Mouse (Mus musculus) kidney, postnatal 0 days (tissue): ENCODE results near the gene Fbxw7. TPM values are rescaled to one million over a fixed set of nuclear protein-coding genes. Genes with fewer than 3 reads are reported as not detected.

Source experiments
- ATAC-seq: fragments of 200-750 bp; cut with Nextera tagmentation; replicated peaks from 2 replicates; pipeline ENCODE4 v1.8.0; 2017; ENCODE audit warnings: low read depth, moderate number of reproducible peaks, moderate TSS enrichment, moderate library complexity; ENCODE audit not compliant: low FRiP score
- DNase-seq: peaks from one replicate; pipeline ENCODE4 v3.0.0-alpha.2; 2016; ENCODE audit warnings: low spot score
- H3K27ac ChIP-seq: fragments of 300-500 bp; sonication (generic); 2 replicates; pipeline ENCODE4 v1.5.1; 2014; ENCODE audit warnings: mild to moderate bottlenecking
- H3K27me3 ChIP-seq: fragments of 300-500 bp; sonication (generic); 2 replicates; pipeline ENCODE4 v1.6.1; 2014; ENCODE audit warnings: low read length, mixed read lengths; ENCODE audit not compliant: insufficient read depth
- H3K36me3 ChIP-seq: fragments of 300-500 bp; sonication (generic); 2 replicates; pipeline ENCODE4 v1.6.1; 2014; ENCODE audit warnings: low read length, mixed read lengths; ENCODE audit not compliant: insufficient read depth
- H3K4me1 ChIP-seq: fragments of 300-500 bp; sonication (generic); replicated peaks from 2 replicates; pipeline ENCODE4 v1.6.1; 2014; ENCODE audit warnings: antibody characterized with exemption, low read length, mixed read lengths; ENCODE audit not compliant: insufficient read depth
- H3K4me2 ChIP-seq: fragments of 300-500 bp; sonication (generic); 2 replicates; pipeline ENCODE4 v1.6.1; 2014; ENCODE audit warnings: mild to moderate bottlenecking, low read length, moderate library complexity, mixed read lengths
- H3K4me3 ChIP-seq: fragments of 300-500 bp; sonication (generic); replicated peaks from 2 replicates; pipeline ENCODE4 v1.5.1; 2014; ENCODE audit warnings: low read depth, low read length
- H3K9ac ChIP-seq: fragments of 300-500 bp; sonication (generic); 2 replicates; pipeline ENCODE4 v1.6.1; 2014; ENCODE audit warnings: low read depth, low read length
- H3K9me3 ChIP-seq: fragments of 300-500 bp; sonication (generic); replicated peaks from 2 replicates; pipeline ENCODE4 v1.6.1; 2016; ENCODE audit warnings: low read length, inconsistent platforms, mixed read lengths
- CTCF ChIP-seq: IDR thresholded peaks from 2 replicates; pipeline ENCODE4 v1.5.1; 2016; ENCODE audit warnings: antibody characterized with exemption, low read depth, mild to moderate bottlenecking, moderate library complexity
- WGBS: fragments of 180-500 bp; shearing (Covaris S2); extraction: QIAGEN DNeasy Blood & Tissue Kit; methylation state at CpG from one replicate; pipeline ENCODE4 v1.1.7; 2014; 5-methylcytosine and 5-hydroxymethylcytosine counted together
- polyA plus RNA-seq: library from polyadenylated mRNA; unstranded; fragments of >200 nt; fragmentation: Nextera tagmentation; extraction: Ambion mirVana; gene quantifications from 2 replicates; pipeline ENCODE4 v1.2.1, GENCODE M21; 2015

Gene Fbxw7
- polyA plus RNA-seq, 1 experiment from 2014 or later = 7.6 TPM

DNA sequence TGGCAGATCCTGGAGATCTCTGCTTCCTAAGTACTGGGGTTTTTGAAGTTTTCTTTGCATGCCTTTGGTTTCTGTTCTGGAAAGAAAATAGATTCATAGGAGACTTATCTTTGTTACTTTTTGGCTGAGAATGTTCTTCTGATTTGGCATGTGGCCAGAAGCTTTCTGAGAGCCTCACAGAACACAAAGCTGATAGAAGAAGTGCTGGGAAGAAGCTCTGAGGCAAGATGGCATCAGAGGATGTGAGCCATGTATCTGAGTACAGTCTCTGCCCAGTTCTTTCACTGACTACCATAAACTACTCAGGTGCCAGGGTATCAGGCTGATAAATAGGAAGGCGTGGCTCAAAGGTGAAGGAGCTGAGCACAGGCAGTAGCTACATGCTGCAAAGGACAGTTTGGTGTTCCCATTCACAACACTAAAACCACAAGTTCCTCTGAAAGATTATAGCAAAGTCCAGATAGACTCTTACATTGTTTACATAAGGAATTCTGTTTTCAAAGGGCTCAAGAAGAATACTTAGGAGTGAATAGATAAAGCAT, 52.4 kb downstream of the Fbxw7 start:
- Histone ChIP-seq H3K9ac (no peak overlapping the region), H3K36me3 (no peaks in the 10 kb centered on the region), H3K4me3 (no peak overlapping the region), H3K4me1 (0 out of 2 replicates have a peak, but pooled peaks cover 11% of the 10 kb centered on the region), H3K4me2 (no peak overlapping the region), H3K27me3 (no peaks in the 10 kb centered on the region), H3K27ac (no peak overlapping the region), H3K9me3 (no peaks in the 10 kb centered on the region)
- no peak for TF ChIP-seq CTCF
- DNase-seq (peak; percentile 31), ATAC-seq (no peak)
- 64% methylated on average over 1 of the region's 1 CpGs for WGBS

DNA sequence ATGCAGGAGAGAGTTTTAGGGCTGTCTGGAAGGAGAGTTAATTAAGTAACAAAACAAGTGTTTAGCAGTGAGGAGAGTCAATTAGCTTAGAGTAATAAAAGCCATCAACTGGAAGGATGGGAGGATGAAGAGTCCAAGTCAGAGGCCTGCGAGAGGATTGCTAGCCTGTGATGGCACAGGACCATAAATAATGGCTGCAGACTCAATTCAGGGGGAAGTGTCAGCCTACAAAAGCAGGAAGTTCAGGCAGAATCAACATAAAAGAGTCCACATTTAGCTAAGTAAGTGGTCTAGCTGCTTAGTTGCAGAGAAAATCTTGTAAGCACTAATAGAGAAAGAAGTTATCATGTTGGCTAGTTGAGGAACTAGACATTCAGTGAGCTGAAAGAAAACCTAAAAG, 52.9 kb downstream of the Fbxw7 start:
- WGBS = 14% methylated on average over 1 of the region's 1 CpGs
- no peak overlapping the region for H3K4me2 ChIP-seq
- no peak for TF ChIP-seq CTCF
- H3K4me3 ChIP-seq = no peak overlapping the region
- peak; percentile 66 for DNase-seq
- H3K4me1 ChIP-seq = 0 out of 2 replicates have a peak, but pooled peaks cover 11% of the 10 kb centered on the region
- H3K36me3 ChIP-seq = no peaks in the 10 kb centered on the region
- H3K9ac ChIP-seq = no peak overlapping the region
- H3K9me3 ChIP-seq = no peaks in the 10 kb centered on the region
- ATAC-seq = no peak
- no peaks in the 10 kb centered on the region for H3K27me3 ChIP-seq
- H3K27ac ChIP-seq = no peak overlapping the region

DNA sequence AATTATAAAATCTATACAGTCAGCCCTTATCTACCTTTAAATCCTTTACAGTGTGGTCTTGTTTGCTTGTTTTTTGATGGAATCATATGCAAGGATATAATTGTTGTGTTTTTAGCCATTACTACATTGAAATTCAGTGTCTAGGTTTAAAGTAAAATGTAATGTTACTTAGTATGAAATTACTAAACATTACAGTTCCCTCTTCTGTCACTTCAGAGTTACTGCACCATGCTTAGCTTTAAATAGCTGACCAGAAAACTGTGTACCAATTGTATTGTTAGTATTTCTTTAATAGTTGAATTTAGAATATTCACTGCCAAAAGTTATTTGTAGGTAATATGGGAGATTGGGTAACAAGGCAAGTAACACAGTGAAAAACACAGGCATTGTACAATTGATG, 55.1 kb downstream of the Fbxw7 start:
- Histone ChIP-seq H3K4me3 (no peak overlapping the region), H3K27me3 (no peaks in the 10 kb centered on the region), H3K4me2 (no peak overlapping the region), H3K36me3 (no peaks in the 10 kb centered on the region), H3K4me1 (0 out of 2 replicates have a peak, but pooled peaks cover 11% of the 10 kb centered on the region), H3K27ac (no peak overlapping the region), H3K9me3 (no peaks in the 10 kb centered on the region), H3K9ac (no peak overlapping the region)
- peak; percentile 57 for TF ChIP-seq CTCF
- no peak for ATAC-seq
- peak; percentile 53 for DNase-seq

DNA sequence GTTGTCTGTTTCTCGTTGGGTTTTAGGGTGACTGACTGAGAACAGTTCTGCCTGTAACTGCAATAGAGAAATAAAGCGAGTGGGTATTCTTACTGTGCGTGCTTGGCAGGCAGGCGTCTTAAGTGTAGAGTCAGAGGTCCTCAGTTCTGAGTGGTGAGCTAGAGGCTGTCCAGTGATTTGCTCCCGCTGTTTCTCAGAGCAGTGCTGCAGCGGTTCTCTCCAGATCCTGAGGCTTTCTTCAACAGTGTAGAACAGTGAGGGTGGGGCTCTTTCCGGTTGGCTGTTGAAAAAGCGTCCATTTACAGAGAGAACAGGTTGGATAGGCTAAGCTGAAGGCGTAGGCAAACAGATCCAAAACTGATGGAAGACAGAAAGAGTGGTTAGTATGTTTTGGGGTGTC, 60.2 kb downstream of the Fbxw7 start:
- H3K4me1 ChIP-seq = no peaks in the 10 kb centered on the region
- H3K9me3 ChIP-seq = no peaks in the 10 kb centered on the region
- 80% methylated on average over 9 of the region's 9 CpGs for WGBS
- no peak overlapping the region for H3K4me2 ChIP-seq
- no peak overlapping the region for H3K27ac ChIP-seq
- no peaks in the 10 kb centered on the region for H3K27me3 ChIP-seq
- no peak for ATAC-seq
- no peak overlapping the region for H3K4me3 ChIP-seq
- TF ChIP-seq CTCF = no peak
- no peak for DNase-seq
- H3K9ac ChIP-seq = no peak overlapping the region
- no peaks in the 10 kb centered on the region for H3K36me3 ChIP-seq

DNA sequence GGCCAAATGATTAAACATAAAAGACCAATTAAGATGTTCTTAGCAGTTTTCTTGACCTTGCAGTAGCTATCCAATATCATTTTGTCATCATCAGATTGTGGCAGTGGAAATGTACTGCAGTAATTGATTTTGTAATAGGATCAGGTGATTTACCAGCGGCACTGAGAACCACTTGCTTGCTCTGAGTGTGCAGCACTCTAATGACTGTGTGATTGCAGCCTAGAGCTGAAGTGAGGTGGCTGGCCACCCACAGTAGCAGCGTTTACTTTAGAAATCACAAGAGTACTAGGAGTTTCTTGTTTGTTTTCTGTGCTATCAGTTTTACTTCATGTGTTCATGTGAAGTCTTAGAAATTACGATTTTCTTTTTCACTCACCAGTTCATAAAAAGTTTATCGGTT, 61.1 kb downstream of the Fbxw7 start:
- 69% methylated on average over 4 of the region's 4 CpGs for WGBS
- no peak for TF ChIP-seq CTCF
- H3K9me3 ChIP-seq = no peaks in the 10 kb centered on the region
- no peaks in the 10 kb centered on the region for H3K27me3 ChIP-seq
- no peak for DNase-seq
- no peak overlapping the region for H3K27ac ChIP-seq
- H3K36me3 ChIP-seq = no peaks in the 10 kb centered on the region
- H3K9ac ChIP-seq = no peak overlapping the region
- H3K4me2 ChIP-seq = no peak overlapping the region
- ATAC-seq = no peak
- H3K4me1 ChIP-seq = no peaks in the 10 kb centered on the region
- no peak overlapping the region for H3K4me3 ChIP-seq

DNA sequence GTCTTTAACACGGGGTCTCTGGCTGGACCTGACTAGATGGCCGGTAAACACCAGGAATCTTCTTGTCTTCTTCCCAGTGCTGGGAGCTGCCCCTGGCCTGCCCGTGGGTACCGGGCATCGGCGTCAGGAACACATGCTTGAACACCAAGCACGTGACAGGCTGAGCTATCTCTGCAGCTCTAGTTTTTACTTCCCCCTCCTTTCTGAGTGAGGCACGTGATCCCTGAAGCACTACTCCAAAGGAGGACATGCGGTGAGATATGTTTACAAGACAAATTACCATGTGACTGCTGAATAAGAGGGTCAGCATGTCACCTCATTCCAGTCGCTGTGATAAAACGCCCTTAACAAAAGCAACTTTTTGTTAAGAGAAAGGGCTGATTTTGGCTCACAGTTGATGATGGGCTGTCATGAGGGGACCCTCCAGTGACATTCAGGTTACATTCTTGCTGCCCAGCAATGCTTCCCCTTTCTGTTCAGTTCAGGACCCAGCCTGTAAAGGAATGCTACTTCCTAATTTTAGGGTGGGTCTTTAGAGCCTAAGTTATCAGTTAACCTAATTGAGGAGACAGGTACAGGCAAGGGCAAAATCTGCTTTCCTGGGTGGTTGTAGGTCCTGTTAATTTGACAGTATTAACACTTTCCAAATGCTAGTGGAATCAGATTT, 68.9 kb downstream of the Fbxw7 start:
- peak; percentile 25; the same call in 1 of the 2 replicates for ATAC-seq
- TF ChIP-seq CTCF = no peak
- H3K27me3 ChIP-seq = no peaks in the 10 kb centered on the region
- no peak overlapping the region for H3K4me3 ChIP-seq
- H3K4me2 ChIP-seq = no peak overlapping the region
- H3K9ac ChIP-seq = no peak overlapping the region
- no peaks in the 10 kb centered on the region for H3K36me3 ChIP-seq
- 38% methylated on average over 11 of the region's 11 CpGs for WGBS
- H3K9me3 ChIP-seq = no peaks in the 10 kb centered on the region
- H3K27ac ChIP-seq = no peak overlapping the region
- H3K4me1 ChIP-seq = no peaks in the 10 kb centered on the region
- DNase-seq = peak; percentile 52
